Mouse (Mus musculus): ENCODE data around the gene Pbx1. TPM values are rescaled to one million over a fixed set of nuclear protein-coding genes. Genes with fewer than 3 reads are reported as not detected.

Pbx1 gene
- total RNA-seq, 1 experiment, result 10.0 TPM

DNA sequence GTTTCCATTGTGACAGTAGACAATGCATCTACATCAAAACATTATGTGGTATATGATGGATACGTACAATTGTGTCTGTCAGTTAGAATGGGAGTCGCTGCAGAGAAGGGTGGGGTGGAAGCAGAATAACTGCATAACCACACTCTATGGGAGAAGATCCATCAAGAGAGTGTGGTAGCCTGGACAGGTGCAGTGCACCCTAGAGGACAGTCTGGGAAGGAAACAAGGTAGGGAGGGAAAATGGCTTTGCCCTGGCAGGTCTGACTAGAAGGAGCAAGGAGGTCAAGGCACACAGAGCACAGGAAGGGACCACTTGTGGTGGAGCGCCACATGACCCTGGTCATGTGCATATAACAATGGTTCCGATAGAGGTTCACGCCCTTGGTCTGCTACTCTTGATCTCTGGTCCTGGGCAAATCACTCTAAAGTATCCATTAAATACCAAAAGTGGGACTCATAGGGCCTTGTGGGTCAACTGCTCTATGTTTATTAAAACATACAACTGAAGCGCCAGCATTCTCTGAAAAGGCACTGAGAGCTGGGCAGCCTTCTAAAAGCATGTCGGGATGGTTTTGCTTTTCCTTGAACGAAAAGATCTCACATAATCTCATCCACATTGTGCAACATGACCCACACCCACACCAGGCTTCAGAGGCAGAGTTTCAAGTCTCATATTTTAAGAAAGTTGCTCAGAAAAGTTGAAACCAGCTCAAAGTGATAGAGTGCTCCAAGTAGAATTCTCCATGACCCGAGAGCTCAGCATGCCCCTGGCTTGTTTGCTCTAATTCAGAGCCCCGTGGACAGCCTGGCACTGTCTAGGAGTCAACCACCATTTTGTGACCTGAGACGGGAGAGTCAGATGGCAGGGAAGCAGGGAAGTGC is 200.3 kb downstream of the Pbx1 start:
- no peak overlapping the region for H3K4me3 ChIP-seq (ENCODE audit: insufficient read depth in 1 of 2, low read depth in 1 of 2, low read length in 2 of 2, poor library complexity in 1 of 2, severe bottlenecking in 1 of 2)
- in situ Hi-C loops (cut with MboI; ENCODE audit: low sequenced_read_pairs in 2 of 2, unreplicated experiment in 2 of 2), result no loop called here
- no peak overlapping the region for H3K27ac ChIP-seq (ENCODE audit: insufficient read depth, low read depth, low read length, poor library complexity, severe bottlenecking)
- no peaks in the 10 kb centered on the region for H3K4me1 ChIP-seq (ENCODE audit: control insufficient read depth in 2 of 2, insufficient read depth in 2 of 2, low read length in 2 of 2, poor library complexity in 1 of 2)
- no peaks in the 10 kb centered on the region for H3K36me3 ChIP-seq (ENCODE audit: control insufficient read depth, insufficient read depth, low read length, poor library complexity, severe bottlenecking)
- TF ChIP-seq MAFK (IDR thresholded peaks at IDR 0.05; ENCODE audit: insufficient read depth, low read depth, low read length) (no peak), HCFC1 (IDR thresholded peaks at IDR 0.05; ENCODE audit: borderline replicate concordance, insufficient read depth, low read length) (no peak), CHD2 (IDR thresholded peaks at IDR 0.05; ENCODE audit: low read depth, low read length) (no peak), ZC3H11A (IDR thresholded peaks at IDR 0.05; ENCODE audit: borderline replicate concordance, low read depth, low read length) (no peak), ZNF384 (IDR thresholded peaks at IDR 0.05; ENCODE audit: low read depth, low read length) (no peak)
- no peaks in the 10 kb centered on the region for H3K9me3 ChIP-seq (ENCODE audit: control insufficient read depth, insufficient read depth, low read depth, low read length)
- DNase-seq (ENCODE audit: low read depth, low spot score), result no peak
- H3K9ac ChIP-seq (ENCODE audit: insufficient read depth, low read depth, low read length, poor library complexity, severe bottlenecking), result no peak overlapping the region

DNA sequence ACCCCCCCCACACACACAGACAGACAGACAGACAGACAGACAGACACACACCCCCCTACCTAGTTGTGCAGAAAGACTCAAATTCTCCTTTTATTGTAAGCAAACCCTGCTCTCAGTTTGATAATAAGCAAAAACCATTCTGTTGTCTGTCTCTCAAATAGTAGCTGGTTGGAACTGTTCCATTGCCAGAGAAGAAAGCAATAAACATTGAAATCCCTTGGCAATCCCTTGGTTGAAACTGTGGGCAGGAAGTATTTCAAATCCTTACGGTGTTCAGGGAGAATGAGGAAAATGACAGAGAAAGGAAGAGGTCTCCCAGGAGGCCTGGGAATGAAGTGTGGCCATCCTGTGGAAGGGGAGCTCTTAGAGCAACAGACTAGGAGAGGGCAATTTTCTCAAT is 201.2 kb downstream of the Pbx1 start:
- H3K27ac ChIP-seq (ENCODE audit: insufficient read depth, low read depth, low read length, poor library complexity, severe bottlenecking), result no peak overlapping the region
- in situ Hi-C loops (cut with MboI; ENCODE audit: low sequenced_read_pairs in 2 of 2, unreplicated experiment in 2 of 2), result no loop called here
- no peaks in the 10 kb centered on the region for H3K9me3 ChIP-seq (ENCODE audit: control insufficient read depth, insufficient read depth, low read depth, low read length)

GRCm38 (mm10) chr1:168230134-168230533 is 201.9 kb downstream of the Pbx1 start:
- in situ Hi-C loops (cut with MboI; ENCODE audit: low sequenced_read_pairs in 2 of 2, unreplicated experiment in 2 of 2), result no loop called here
- H3K9me3 ChIP-seq (ENCODE audit: control insufficient read depth, insufficient read depth, low read depth, low read length), result no peaks in the 10 kb centered on the region
- no peak overlapping the region for H3K27ac ChIP-seq (ENCODE audit: insufficient read depth, low read depth, low read length, poor library complexity, severe bottlenecking)
- no peak overlapping the region for H3K9ac ChIP-seq (ENCODE audit: insufficient read depth, low read depth, low read length, poor library complexity, severe bottlenecking)
- no peaks in the 10 kb centered on the region for H3K4me1 ChIP-seq (ENCODE audit: control insufficient read depth in 2 of 2, insufficient read depth in 2 of 2, low read length in 2 of 2, poor library complexity in 1 of 2)
- TF ChIP-seq MAFK (IDR thresholded peaks at IDR 0.05; ENCODE audit: insufficient read depth, low read depth, low read length) (no peak), ZNF384 (IDR thresholded peaks at IDR 0.05; ENCODE audit: low read depth, low read length) (no peak), HCFC1 (IDR thresholded peaks at IDR 0.05; ENCODE audit: borderline replicate concordance, insufficient read depth, low read length) (no peak), ZC3H11A (IDR thresholded peaks at IDR 0.05; ENCODE audit: borderline replicate concordance, low read depth, low read length) (no peak), CHD2 (IDR thresholded peaks at IDR 0.05; ENCODE audit: low read depth, low read length) (no peak)
- no peak for DNase-seq (ENCODE audit: low read depth, low spot score)
- no peaks in the 10 kb centered on the region for H3K36me3 ChIP-seq (ENCODE audit: control insufficient read depth, insufficient read depth, low read length, poor library complexity, severe bottlenecking)
- no peak overlapping the region for H3K4me3 ChIP-seq (ENCODE audit: insufficient read depth in 1 of 2, low read depth in 1 of 2, low read length in 2 of 2, poor library complexity in 1 of 2, severe bottlenecking in 1 of 2)

More for the DNA sequence above, 201.2 kb downstream of the Pbx1 start:
- H3K9ac ChIP-seq (ENCODE audit: insufficient read depth, low read depth, low read length, poor library complexity, severe bottlenecking), result no peak overlapping the region
- H3K4me3 ChIP-seq (ENCODE audit: insufficient read depth in 1 of 2, low read depth in 1 of 2, low read length in 2 of 2, poor library complexity in 1 of 2, severe bottlenecking in 1 of 2), result no peak overlapping the region
- no peaks in the 10 kb centered on the region for H3K36me3 ChIP-seq (ENCODE audit: control insufficient read depth, insufficient read depth, low read length, poor library complexity, severe bottlenecking)
- TF ChIP-seq CHD2 (IDR thresholded peaks at IDR 0.05; ENCODE audit: low read depth, low read length) (no peak), ZNF384 (IDR thresholded peaks at IDR 0.05; ENCODE audit: low read depth, low read length) (no peak), HCFC1 (IDR thresholded peaks at IDR 0.05; ENCODE audit: borderline replicate concordance, insufficient read depth, low read length) (no peak), MAFK (IDR thresholded peaks at IDR 0.05; ENCODE audit: insufficient read depth, low read depth, low read length) (no peak), ZC3H11A (IDR thresholded peaks at IDR 0.05; ENCODE audit: borderline replicate concordance, low read depth, low read length) (no peak)
- DNase-seq (ENCODE audit: low read depth, low spot score), result no peak
- H3K4me1 ChIP-seq (ENCODE audit: control insufficient read depth in 2 of 2, insufficient read depth in 2 of 2, low read length in 2 of 2, poor library complexity in 1 of 2), result no peaks in the 10 kb centered on the region

- H3K4me1 ChIP-seq (ENCODE audit: control insufficient read depth in 2 of 2, insufficient read depth in 2 of 2, low read length in 2 of 2, poor library complexity in 1 of 2), result no peaks in the 10 kb centered on the region
- no peak for DNase-seq (ENCODE audit: low read depth, low spot score)
- H3K9ac ChIP-seq (ENCODE audit: insufficient read depth, low read depth, low read length, poor library complexity, severe bottlenecking), result no peak overlapping the region
- H3K36me3 ChIP-seq (ENCODE audit: control insufficient read depth, insufficient read depth, low read length, poor library complexity, severe bottlenecking), result no peaks in the 10 kb centered on the region
- no peak overlapping the region for H3K4me3 ChIP-seq (ENCODE audit: insufficient read depth in 1 of 2, low read depth in 1 of 2, low read length in 2 of 2, poor library complexity in 1 of 2, severe bottlenecking in 1 of 2)
- TF ChIP-seq MAFK (IDR thresholded peaks at IDR 0.05; ENCODE audit: insufficient read depth, low read depth, low read length), result no peak
- H3K27ac ChIP-seq (ENCODE audit: insufficient read depth, low read depth, low read length, poor library complexity, severe bottlenecking), result no peak overlapping the region
- in situ Hi-C loops (cut with MboI; ENCODE audit: low sequenced_read_pairs in 2 of 2, unreplicated experiment in 2 of 2), result no loop called here
- no peaks in the 10 kb centered on the region for H3K9me3 ChIP-seq (ENCODE audit: control insufficient read depth, insufficient read depth, low read depth, low read length)
These were observed 203.1 kb downstream of the Pbx1 start for GRCm38 (mm10) chr1:168228756-168229526.

All from ES-E14 (cell line).